Mouse (Mus musculus) frontal cortex, postnatal 14 days (tissue): ENCODE results near the gene Vps36.

Source experiments
- DNase-seq, 2 experiments: peaks; one replicate each; pipeline ENCODE4 v3.0.0; 2022; ENCODE audit warnings: low spot score in 2 of 2

The Vps36 gene

GRCm38 (mm10) chr8:22209012-22209411 is 16.4 kb downstream of the Vps36 start:
- DNase-seq, result no peak

- no peak for DNase-seq
Measured at GRCm38 (mm10) chr8:22214826-22215225, 22.2 kb downstream of the Vps36 start.

DNA sequence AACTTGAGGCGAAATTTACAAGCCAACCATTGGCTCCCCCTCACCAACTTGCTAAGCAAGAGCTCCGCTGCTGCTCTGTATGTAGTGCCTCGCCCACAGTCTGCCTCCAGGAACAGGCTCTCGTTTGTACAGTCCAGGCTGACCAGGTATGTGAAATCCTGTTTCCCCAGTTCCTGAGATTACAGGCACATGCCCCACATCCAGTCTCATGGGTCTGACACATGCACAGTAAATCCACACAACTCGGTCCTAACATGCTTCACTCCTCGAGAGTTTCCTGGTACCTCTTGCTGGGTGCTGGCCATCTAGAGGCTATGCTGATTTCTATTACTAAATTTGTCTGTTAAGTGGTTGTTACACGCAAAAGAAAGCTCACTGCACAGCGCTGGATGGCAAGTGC is 33.8 kb downstream of the Vps36 start:
- DNase-seq, result no peak

GRCm38 (mm10) chr8:22227061-22227877 is 34.7 kb downstream of the Vps36 start, which contains the start of gene Thsd1:
Gene Thsd1, plus strand, starts transcription at chr8:22227313.
- DNase-seq, result peak in 1 of 2 experiments; percentile 7

DNA sequence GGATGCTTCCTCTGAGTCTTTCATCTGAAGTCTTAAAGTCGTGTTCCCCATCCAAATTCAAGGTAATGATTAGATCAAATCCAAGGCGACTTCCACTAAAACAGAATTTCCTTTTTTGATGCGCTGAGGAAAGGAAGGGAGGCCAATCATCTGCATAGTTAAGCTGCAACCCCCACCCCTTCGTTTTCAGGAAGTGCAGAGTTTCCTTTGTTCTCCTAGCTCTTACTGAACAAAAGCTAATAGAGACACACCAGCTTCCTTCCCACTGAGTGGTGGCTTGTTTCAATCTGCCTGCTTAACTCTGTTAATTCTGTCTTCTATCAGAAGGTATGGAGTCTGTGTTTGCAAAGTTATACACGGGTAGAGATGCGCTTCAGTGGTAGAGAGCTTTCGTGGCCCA is 36.0 kb downstream of the Vps36 start:
- DNase-seq, result no peak

DNA sequence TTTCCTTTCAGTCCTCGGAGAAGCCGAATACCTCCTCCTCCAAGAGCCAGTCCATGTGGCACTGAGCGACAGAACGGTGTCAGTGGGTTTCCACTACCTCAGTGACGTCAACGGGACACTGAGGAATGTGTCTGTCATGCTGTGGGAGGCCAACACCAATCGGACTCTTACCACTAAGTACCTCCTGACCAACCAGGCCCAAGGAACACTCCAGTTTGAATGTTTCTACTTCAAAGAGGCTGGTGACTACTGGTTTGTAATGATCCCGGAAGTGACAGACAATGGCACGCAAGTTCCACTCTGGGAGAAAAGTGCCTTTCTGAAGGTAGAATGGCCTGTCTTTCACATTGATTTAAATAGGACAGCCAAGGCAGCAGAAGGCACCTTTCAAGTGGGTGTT is 50.4 kb downstream of the Vps36 start:
- no peak for DNase-seq

DNA sequence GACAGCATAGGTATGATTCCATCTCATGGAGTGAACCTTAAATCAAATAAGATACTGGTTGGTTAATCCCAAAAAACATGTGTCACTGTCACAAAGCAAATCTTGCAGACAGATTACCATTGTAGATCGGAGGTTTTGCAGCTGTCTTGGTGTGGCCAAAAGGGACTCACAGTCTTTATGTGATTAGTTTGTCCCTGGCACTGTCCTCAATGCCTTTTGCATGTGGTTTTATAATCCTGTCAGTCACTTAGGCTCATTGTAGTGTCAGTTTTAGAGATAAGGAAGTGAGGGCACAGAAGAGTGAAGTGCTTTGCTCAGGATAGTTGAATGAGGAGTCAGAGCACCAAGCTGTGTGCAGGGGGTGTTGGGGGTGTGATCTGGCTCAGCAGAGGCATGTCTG is 53.1 kb downstream of the Vps36 start:
- no peak for DNase-seq

GRCm38 (mm10) chr8:22247956-22248355 is 55.3 kb downstream of the Vps36 start:
- no peak for DNase-seq

GRCm38 (mm10) chr8:22249080-22249479 is 56.5 kb downstream of the Vps36 start:
- DNase-seq, result no peak

DNA sequence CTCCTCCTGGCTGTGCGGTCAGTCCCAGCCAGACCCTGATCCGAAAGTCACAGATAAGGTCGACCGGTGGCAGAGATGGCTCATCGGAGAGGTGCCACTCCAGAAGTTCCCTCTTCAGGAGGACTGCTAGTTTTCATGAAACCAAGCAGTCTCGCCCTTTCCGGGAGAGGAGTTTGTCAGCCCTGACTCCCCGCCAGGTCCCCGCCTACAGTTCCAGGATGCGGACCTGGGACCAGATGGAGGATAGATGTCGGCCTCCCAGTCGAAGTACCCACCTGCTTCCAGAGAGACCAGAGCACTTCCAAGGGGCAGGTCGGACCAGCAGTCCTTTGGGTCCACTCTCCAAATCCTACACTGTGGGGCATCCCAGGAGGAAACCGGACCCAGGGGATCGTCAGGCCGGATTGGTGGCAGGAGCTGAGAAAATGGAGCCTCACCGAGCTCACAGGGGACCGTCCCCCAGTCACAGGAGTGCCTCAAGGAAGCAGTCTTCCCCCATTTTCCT is 66.4 kb downstream of the Vps36 start:
- no peak for DNase-seq

GRCm38 (mm10) chr8:22259531-22259930 is 66.9 kb downstream of the Vps36 start:
- no peak for DNase-seq

DNA sequence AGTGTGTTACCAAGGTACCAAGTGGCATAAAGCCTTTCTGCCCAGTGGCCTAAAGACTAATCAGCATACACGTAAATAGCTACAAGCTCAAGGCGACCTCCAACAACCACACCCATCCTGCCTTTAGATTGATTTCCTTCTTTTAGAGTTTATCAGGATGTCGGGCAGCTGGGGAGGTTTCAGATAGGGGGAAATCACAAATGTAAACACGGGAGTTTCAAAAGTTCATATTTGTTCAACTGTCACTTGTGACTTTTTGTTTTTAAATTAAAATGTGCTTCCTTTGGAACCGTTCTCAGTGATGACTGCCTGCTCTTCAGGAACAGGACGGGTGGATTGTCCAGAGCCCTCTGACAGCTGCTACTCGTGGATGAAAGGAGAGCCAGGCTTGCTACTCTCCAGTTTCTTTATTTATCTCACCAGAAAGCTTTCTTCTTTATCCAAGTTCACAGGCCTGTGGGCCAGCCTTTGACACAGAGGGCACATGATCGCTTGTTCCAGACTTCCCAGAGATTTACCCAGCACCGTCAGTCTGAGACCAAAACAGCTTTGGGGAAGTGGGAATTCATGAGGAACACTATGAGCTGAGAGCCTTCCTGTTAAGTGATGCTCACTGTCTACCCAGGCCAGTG is 67.6 kb downstream of the Vps36 start:
- no peak for DNase-seq

- DNase-seq, result no peak
Measured at GRCm38 (mm10) chr8:22262267-22262666, 69.7 kb downstream of the Vps36 start.

GRCm38 (mm10) chr8:22264292-22264691 is 71.7 kb downstream of the Vps36 start:
- no peak for DNase-seq

- DNase-seq, result no peak
Measured at GRCm38 (mm10) chr8:22264787-22265186, 72.2 kb downstream of the Vps36 start.

DNA sequence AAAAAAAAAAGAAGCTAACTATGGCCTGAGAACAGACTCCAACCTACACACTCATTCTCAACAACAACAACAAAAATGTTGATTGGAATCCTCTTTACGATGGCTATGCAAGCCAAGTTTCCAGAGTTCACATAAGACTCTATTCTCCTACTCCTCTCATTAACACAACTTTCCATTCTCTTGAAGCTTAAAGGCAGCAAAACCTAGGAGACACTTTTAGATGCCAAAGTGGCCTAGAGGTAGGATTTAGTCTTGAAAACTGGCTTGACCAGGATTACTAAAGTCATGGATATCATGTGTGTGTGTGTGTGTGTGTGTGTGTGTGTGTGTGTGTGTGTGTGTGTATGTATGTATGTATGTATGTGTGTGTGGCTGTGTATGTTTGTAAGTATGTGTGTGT is 72.6 kb downstream of the Vps36 start:
- DNase-seq, result no peak

GRCm38 (mm10) chr8:22266809-22267208 is 74.2 kb downstream of the Vps36 start:
- DNase-seq, result no peak
